Mouse (Mus musculus) embryonic facial prominence, embryonic 15.5 days (tissue): ENCODE measurements around the gene Id1. TPM values are rescaled to one million over a fixed set of nuclear protein-coding genes. Genes with fewer than 3 reads are reported as not detected.

Source experiments
- ATAC-seq: fragments of 200-750 bp; cut with Nextera tagmentation; 2 replicates; pipeline ENCODE4 v1.8.0; 2017; ENCODE audit warnings: low read depth, moderate TSS enrichment; ENCODE audit not compliant: insufficient number of reproducible peaks, low FRiP score, low TSS enrichment
- H3K27ac ChIP-seq: fragments of 300-500 bp; sonication (generic); replicated peaks from 2 replicates; pipeline ENCODE4 v1.5.1; 2015; ENCODE audit warnings: mild to moderate bottlenecking, inconsistent platforms
- H3K27me3 ChIP-seq: fragments of 300-500 bp; sonication (generic); 2 replicates; pipeline ENCODE4 v1.6.1; 2015; ENCODE audit warnings: inconsistent platforms
- H3K36me3 ChIP-seq: fragments of 300-500 bp; sonication (generic); 2 replicates; pipeline ENCODE4 v1.6.1; 2015; ENCODE audit warnings: mild to moderate bottlenecking, inconsistent platforms
- H3K4me1 ChIP-seq: fragments of 300-500 bp; sonication (generic); 2 replicates; pipeline ENCODE4 v1.6.1; 2015; ENCODE audit warnings: inconsistent platforms
- H3K4me2 ChIP-seq: fragments of 300-500 bp; sonication (generic); replicated peaks from 2 replicates; pipeline ENCODE4 v1.6.1; 2015; ENCODE audit warnings: mild to moderate bottlenecking, inconsistent platforms
- H3K4me3 ChIP-seq: fragments of 300-500 bp; sonication (generic); replicated peaks from 2 replicates; pipeline ENCODE4 v1.5.1; 2015; ENCODE audit warnings: mild to moderate bottlenecking, inconsistent platforms
- H3K9ac ChIP-seq: fragments of 300-500 bp; sonication (generic); 2 replicates; pipeline ENCODE4 v1.6.1; 2015; ENCODE audit warnings: inconsistent platforms
- H3K9me3 ChIP-seq: fragments of 300-500 bp; sonication (generic); replicated peaks from 2 replicates; pipeline ENCODE4 v1.6.1; 2016; ENCODE audit warnings: inconsistent platforms
- WGBS: fragments of 180-500 bp; shearing (Covaris S2); methylation state at CpG from one replicate; pipeline ENCODE4 v1.1.7; 2015; 5-methylcytosine and 5-hydroxymethylcytosine counted together
- polyA plus RNA-seq: library from polyadenylated mRNA; unstranded; fragments of >200 nt; fragmentation: Nextera tagmentation; extraction: Ambion mirVana; gene quantifications from 2 replicates; pipeline ENCODE4 v1.2.1, GENCODE M21; 2015

The Id1 gene
- 142 and 160 TPM in 2 replicates for polyA plus RNA-seq

DNA sequence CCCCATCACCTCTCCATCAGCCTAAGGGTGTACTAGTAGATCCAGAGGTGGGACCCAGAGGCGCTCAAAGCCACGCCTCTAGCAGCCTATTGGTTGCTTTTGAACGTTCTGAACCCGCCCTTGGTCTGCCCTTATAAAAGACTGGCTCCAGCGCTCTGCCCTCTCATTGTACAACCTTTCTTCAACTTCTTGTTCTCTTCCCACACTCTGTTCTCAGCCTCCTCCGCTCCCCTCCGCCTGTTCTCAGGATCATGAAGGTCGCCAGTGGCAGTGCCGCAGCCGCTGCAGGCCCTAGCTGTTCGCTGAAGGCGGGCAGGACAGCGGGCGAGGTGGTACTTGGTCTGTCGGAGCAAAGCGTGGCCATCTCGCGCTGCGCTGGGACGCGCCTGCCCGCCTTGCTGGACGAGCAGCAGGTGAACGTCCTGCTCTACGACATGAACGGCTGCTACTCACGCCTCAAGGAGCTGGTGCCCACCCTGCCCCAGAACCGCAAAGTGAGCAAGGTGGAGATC lies at the start of gene Id1:
Gene Id1, plus strand, starts transcription at position 162 of the 512 bp plus-strand sequence.
- Histone ChIP-seq H3K4me2 (peak within 1 kb of the TSS; percentile 80), H3K27me3 (no peaks in the 10 kb centered on the region), H3K36me3 (no peaks in the 10 kb centered on the region), H3K4me3 (peak within 1 kb of the TSS; percentile 83), H3K9ac (peak within 1 kb of the TSS; percentile 86), H3K4me1 (peaks cover 72% of the 10 kb centered on the region), H3K9me3 (no peaks in the 10 kb centered on the region), H3K27ac (peak within 1 kb of the TSS; percentile 93)
- under 1% methylated on average over 28 of the region's 28 CpGs for WGBS
- peak; percentile 71 for ATAC-seq

DNA sequence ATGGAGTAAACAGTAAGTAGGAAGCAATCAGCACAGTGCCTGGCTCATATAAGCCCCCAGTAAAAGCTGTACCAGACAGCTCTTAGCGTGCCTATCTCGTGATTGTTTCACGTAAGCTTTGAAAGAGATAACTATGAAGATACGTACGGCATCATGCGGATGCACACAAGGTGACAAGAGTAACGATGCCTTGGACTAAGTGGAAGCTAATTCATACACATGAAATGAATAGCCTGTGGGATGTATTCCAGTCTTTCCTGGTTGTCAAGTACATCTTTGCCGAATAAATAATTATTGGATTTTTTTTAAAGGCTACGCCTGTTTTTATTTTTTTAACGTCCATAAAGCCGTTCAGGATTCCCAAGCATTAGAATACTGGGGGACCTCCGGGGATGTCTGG lies 49.7 kb upstream of the Id1 start:
- no peak for ATAC-seq
- Histone ChIP-seq H3K27ac (peak overlapping the region; percentile 35), H3K27me3 (no peaks in the 10 kb centered on the region), H3K36me3 (peaks cover 90% of the 10 kb centered on the region), H3K9ac (no peak overlapping the region), H3K4me2 (peak overlapping the region; percentile 24), H3K9me3 (no peaks in the 10 kb centered on the region), H3K4me1 (peaks cover 13% of the 10 kb centered on the region; the same call in 1 of the 2 replicates), H3K4me3 (peak overlapping the region; percentile 52)
- WGBS = 60% methylated on average over 12 of the region's 12 CpGs

DNA sequence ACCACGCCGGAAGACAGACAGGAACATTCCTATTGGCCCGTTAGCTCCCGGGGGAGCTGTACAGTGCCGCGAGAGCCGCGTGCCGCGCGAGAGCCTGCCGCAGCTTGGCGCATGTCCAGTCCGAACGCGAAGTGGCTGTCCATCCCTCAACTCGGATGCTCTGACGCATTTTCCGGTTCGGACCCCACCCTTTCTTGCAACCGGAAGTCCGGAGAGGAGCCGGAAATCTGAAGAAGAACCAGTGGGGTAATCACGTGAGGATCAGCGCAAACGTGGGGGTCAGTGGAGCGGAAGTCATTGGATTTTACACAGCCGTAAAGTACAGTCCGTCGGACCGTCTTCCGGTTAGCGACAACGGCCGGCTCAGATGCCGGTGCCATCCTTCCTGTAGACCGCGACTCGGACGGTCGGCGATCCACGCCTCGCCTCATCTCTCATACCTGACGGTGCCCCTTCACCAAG lies 49.2 kb upstream of the Id1 start, which contains the start of gene Mcts2:
Gene Mcts2, plus strand, starts transcription at position 230 of the 462 bp plus-strand sequence.
- H3K4me1 ChIP-seq = peaks cover 13% of the 10 kb centered on the region; the same call in 1 of the 2 replicates
- H3K36me3 ChIP-seq = peaks cover 85% of the 10 kb centered on the region
- peak within 1 kb of the TSS; percentile 40 for H3K27ac ChIP-seq
- no peaks in the 10 kb centered on the region for H3K27me3 ChIP-seq
- peak; percentile 93 for ATAC-seq
- H3K9me3 ChIP-seq = no peaks in the 10 kb centered on the region
- H3K4me3 ChIP-seq = peak within 1 kb of the TSS; percentile 52
- 59% methylated on average over 45 of the region's 45 CpGs for WGBS
- peak within 1 kb of the TSS; percentile 44 for H3K9ac ChIP-seq
- H3K4me2 ChIP-seq = peak within 1 kb of the TSS; percentile 53

DNA sequence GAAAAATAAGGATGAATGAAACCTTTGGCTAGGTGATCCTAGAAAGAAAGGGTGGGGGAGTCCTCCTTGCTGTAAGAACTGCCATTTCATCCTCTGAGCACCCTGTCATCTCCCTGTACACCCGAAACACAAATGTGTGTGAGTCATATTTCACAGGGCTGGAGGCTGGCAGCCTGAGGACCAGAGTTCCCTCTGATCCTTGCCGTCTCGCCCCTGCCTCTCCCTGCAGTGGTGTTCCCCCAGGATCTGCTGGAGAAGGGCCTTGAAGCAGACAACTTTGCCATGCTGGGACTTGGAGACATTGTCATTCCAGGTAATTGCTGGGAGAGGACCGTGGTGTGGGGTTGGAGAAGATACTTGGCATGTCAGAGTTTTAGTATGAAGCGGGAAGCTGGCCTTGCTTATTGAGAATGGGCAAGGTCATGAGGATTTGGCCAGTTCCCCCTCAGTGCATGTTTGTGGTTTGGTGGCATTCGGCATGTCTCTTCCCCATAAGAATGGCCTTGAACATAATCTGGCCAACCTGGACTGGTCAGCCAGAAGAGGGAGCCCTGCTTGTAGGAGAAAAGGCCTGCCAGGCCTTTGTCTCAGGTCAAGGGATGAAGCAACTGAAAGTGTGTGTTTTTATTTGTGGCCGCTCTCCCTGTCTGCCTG lies 44.4 kb upstream of the Id1 start:
- Histone ChIP-seq H3K27ac (no peak overlapping the region), H3K27me3 (no peaks in the 10 kb centered on the region), H3K36me3 (peaks cover 52% of the 10 kb centered on the region), H3K4me3 (no peak overlapping the region), H3K9me3 (no peaks in the 10 kb centered on the region), H3K4me2 (no peak overlapping the region), H3K4me1 (peaks cover 33% of the 10 kb centered on the region), H3K9ac (no peak overlapping the region)
- 61% methylated on average over 7 of the region's 7 CpGs for WGBS
- ATAC-seq = no peak

DNA sequence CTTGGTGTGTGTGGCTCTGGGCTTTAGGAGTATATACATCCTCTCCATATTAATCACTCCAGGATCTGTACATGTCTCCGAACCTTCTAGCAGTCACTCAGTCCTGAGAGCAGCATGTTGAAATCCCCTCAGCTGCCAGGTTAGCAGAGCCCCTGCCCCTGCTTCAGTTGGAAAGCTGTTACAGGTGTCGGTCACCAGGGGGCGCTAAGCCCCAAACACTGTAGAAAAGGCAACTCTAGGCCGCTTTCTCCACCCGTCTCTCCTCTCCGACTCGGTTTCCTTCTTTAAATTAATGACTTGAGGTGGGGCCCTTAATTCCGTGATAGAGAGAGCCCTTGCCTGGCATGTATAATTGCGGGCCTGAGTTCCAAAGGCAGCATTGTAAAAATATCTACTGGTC lies 42.8 kb upstream of the Id1 start:
- no peak for ATAC-seq
- Histone ChIP-seq H3K9ac (no peak overlapping the region; the same call in 1 of the 2 replicates), H3K4me2 (peak overlapping the region; percentile 34), H3K9me3 (no peaks in the 10 kb centered on the region), H3K4me1 (peaks cover 30% of the 10 kb centered on the region), H3K27ac (peak overlapping the region; percentile 51), H3K36me3 (peaks cover 51% of the 10 kb centered on the region), H3K4me3 (peak overlapping the region; percentile 22; the same call in 1 of the 2 replicates), H3K27me3 (no peaks in the 10 kb centered on the region)
- WGBS = 9% methylated on average over 9 of the region's 9 CpGs

DNA sequence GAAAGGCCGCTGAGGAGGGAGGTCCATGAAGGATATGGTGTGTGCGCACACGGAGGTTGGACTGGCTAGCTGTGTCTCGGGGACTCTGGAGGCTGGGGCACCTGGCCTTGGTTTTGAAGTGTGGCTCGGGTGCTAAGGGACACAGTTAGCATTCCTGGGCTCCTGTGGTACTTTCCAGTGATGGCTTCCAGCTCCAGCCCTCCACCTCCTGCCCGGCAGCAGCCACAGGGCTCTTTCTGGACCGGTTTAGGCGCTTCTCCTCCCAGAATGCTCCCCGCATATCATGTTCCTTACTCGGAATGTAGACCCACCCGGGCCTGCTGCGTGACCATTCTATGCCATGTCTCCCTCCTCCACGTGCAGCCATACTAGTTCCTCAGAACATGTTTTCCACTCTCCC lies 42.3 kb upstream of the Id1 start:
- H3K4me3 ChIP-seq = peak overlapping the region; percentile 22; the same call in 1 of the 2 replicates
- H3K36me3 ChIP-seq = peaks cover 51% of the 10 kb centered on the region
- H3K27ac ChIP-seq = peak overlapping the region; percentile 51

DNA sequence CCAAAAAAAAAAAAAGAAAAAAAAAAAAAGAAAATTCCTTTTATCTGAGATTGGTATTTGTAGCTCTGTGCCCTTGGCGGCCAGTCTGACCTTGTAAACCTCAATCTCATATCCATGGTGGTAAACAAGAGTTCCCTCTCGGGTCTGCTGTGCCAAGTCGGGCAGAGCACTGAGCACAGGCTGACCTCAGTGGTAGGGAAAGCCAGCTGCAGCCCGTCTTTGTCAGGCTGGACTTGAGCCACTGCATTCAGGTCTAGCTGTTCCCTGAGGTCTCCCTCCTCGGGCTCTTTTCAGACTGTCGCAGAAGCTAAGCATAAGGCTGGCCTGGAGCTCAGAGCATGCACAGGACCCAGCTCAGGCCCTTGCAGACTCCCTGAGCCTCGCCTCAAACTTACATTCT lies 41.3 kb upstream of the Id1 start:
- H3K4me1 ChIP-seq = peaks cover 27% of the 10 kb centered on the region
- no peak overlapping the region for H3K4me2 ChIP-seq
- H3K27ac ChIP-seq = no peak overlapping the region
- H3K36me3 ChIP-seq = peaks cover 49% of the 10 kb centered on the region
- ATAC-seq = no peak
- no peak overlapping the region for H3K9ac ChIP-seq
- 75% methylated on average over 7 of the region's 7 CpGs for WGBS
- H3K27me3 ChIP-seq = no peaks in the 10 kb centered on the region
- no peaks in the 10 kb centered on the region for H3K9me3 ChIP-seq
- H3K4me3 ChIP-seq = no peak overlapping the region

More for the DNA sequence above, 42.3 kb upstream of the Id1 start:
- peak overlapping the region; percentile 34 for H3K4me2 ChIP-seq
- H3K9me3 ChIP-seq = no peaks in the 10 kb centered on the region
- H3K9ac ChIP-seq = no peak overlapping the region; the same call in 1 of the 2 replicates
- 67% methylated on average over 13 of the region's 13 CpGs for WGBS
- no peak for ATAC-seq
- peaks cover 27% of the 10 kb centered on the region for H3K4me1 ChIP-seq
- no peaks in the 10 kb centered on the region for H3K27me3 ChIP-seq

DNA sequence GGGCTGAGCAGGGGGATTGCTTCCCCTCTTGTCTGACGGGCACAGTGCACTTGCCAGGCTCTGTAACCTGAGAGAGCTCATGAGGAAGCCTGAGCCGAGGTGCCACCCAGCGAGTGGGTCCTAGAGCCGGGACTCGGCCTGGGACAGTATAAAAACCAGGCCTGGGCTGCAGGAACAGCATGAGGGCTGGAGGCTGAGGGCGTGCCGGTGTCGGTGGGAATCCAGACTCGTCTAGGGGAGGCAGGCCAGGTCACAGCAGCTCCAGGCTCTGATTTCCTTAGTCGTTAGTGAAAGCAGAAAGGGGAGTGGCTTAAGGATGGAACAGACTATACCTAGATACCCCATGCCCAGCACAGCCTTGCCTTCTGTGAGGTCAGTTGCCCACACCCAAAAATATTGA lies 40.0 kb upstream of the Id1 start:
- peaks cover 55% of the 10 kb centered on the region for H3K36me3 ChIP-seq
- WGBS = 48% methylated on average over 10 of the region's 10 CpGs
- H3K4me2 ChIP-seq = no peak overlapping the region
- H3K27ac ChIP-seq = peak overlapping the region; percentile 86
- peak overlapping the region; percentile 1; the same call in 1 of the 2 replicates for H3K9ac ChIP-seq
- ATAC-seq = no peak
- H3K27me3 ChIP-seq = no peaks in the 10 kb centered on the region
- peaks cover 27% of the 10 kb centered on the region for H3K4me1 ChIP-seq
- no peak overlapping the region for H3K4me3 ChIP-seq
- no peaks in the 10 kb centered on the region for H3K9me3 ChIP-seq

DNA sequence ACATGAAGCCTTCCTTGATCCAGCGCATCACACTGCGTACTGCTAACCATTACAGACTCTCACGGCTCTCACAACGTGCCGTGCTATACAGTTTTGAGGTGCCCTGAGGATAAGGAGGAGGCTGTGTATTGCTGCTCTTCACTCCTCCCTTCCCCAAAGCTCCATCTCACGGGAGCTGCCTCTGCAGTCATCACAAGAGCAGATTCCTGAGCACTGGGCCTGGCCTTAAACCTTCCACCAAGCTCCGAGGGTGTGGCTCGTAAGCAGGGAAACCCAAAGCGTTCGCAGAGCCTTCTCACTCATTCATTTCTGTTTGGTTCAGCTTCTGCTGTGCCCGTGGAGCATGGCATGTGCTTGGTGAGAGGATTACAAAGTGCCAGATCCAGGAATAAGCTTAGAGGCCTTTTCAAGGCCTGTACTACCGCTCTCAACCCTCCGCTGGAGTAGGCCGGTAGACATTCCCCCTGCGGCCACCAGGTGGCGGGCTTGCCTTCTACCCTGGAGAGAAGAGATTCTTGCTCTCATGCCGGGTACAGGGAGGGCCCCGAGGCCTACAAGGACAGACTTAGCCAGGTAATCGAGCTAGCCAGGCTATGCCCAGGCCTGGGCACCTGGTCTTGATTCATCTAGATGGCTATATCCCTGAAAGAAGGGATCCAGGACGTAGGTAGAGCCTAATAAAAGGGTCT lies 39.4 kb upstream of the Id1 start:
- H3K9ac ChIP-seq = peak overlapping the region; percentile 1; the same call in 1 of the 2 replicates
- H3K27ac ChIP-seq = peak overlapping the region; percentile 86
- WGBS = 32% methylated on average over 20 of the region's 20 CpGs
- peak overlapping the region; percentile 8; the same call in 1 of the 2 replicates for H3K4me2 ChIP-seq
- no peaks in the 10 kb centered on the region for H3K27me3 ChIP-seq
- peaks cover 61% of the 10 kb centered on the region for H3K36me3 ChIP-seq
- peak; percentile 71 for ATAC-seq
- H3K4me1 ChIP-seq = peaks cover 27% of the 10 kb centered on the region
- H3K4me3 ChIP-seq = no peak overlapping the region
- no peaks in the 10 kb centered on the region for H3K9me3 ChIP-seq

DNA sequence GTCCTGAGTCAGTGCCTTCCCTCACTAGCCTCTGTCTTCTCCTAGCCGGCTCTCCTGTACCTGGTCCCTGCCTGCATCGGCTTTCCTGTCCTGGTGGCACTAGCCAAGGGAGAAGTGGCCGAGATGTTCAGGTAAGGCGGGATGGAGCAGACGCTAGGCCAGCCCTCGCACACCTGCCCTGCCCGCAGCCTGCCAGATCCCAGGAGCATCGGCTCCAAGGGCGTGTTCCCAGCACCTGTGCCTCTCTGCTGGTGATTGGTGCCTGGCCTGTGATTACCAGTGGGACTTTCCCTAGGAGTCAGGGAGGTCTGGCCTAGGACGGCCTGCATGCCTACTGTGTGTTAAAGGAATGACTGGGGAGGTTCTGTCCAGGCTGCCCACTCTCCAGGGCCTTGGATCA lies 35.9 kb upstream of the Id1 start:
- ATAC-seq = no peak
- H3K36me3 ChIP-seq = peaks cover 94% of the 10 kb centered on the region
- H3K4me3 ChIP-seq = no peak overlapping the region
- H3K27ac ChIP-seq = peak overlapping the region; percentile 44; the same call in 1 of the 2 replicates
- peaks cover 37% of the 10 kb centered on the region for H3K4me1 ChIP-seq
- H3K27me3 ChIP-seq = no peaks in the 10 kb centered on the region
- no peak overlapping the region for H3K9ac ChIP-seq
- 88% methylated on average over 10 of the region's 10 CpGs for WGBS
- no peak overlapping the region for H3K4me2 ChIP-seq
- H3K9me3 ChIP-seq = no peaks in the 10 kb centered on the region

DNA sequence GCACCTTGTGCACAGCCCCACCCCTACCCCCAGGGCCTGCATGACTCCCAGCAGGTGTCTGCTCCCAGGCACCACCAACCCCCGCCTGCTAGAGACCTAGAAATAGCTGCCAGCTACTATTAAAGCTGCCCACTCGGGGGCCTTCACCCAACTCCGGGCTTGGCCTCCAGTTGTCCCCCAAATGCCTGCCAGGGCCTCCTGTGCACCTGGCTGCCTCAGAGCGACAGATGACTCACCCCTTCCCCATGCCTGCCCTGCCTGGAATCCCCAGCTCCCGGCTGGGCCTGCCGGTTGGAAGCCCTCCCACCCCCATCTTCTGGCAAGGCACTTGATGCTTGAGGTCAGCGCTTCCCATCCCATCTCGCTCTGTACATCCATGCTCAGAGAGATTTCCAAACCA lies 35.3 kb upstream of the Id1 start:
- H3K4me3 ChIP-seq = no peak overlapping the region
- H3K9ac ChIP-seq = no peak overlapping the region
- H3K9me3 ChIP-seq = no peaks in the 10 kb centered on the region
- WGBS = 77% methylated on average over 8 of the region's 8 CpGs
- peaks cover 40% of the 10 kb centered on the region for H3K4me1 ChIP-seq
- ATAC-seq = no peak
- no peaks in the 10 kb centered on the region for H3K27me3 ChIP-seq
- peaks cover 92% of the 10 kb centered on the region for H3K36me3 ChIP-seq
- no peak overlapping the region for H3K4me2 ChIP-seq
- no peak overlapping the region for H3K27ac ChIP-seq
